Mouse (Mus musculus) embryonic facial prominence, embryonic 14.5 days (tissue): ENCODE results near the gene Serpine1. TPM values are rescaled to one million over a fixed set of nuclear protein-coding genes. Genes with fewer than 3 reads are reported as not detected.
A peak's percentile ranks its signal among the peaks of the same experiment; 100 is the strongest.

Experiments used
- ATAC-seq: fragments of 200-750 bp; cut with Nextera tagmentation; 2 replicates; pipeline ENCODE4 v1.8.0; 2017; ENCODE audit warnings: low read depth, moderate number of reproducible peaks, moderate TSS enrichment
- DNase-seq: peaks from one replicate; pipeline ENCODE4 v3.0.0-alpha.2; 2015; ENCODE audit warnings: low spot score
- H3K27ac ChIP-seq: fragments of 300-500 bp; sonication (generic); replicated peaks from 2 replicates; pipeline ENCODE4 v1.5.1; 2014; ENCODE audit warnings: low read depth, mild to moderate bottlenecking, low read length, moderate library complexity
- H3K27me3 ChIP-seq: fragments of 300-500 bp; sonication (generic); replicated peaks from 2 replicates; pipeline ENCODE4 v1.6.1; 2014; ENCODE audit warnings: low read length; ENCODE audit not compliant: control insufficient read depth, insufficient read depth
- H3K36me3 ChIP-seq: fragments of 300-500 bp; sonication (generic); 2 replicates; pipeline ENCODE4 v1.6.1; 2014; ENCODE audit warnings: low read length, mixed read lengths; ENCODE audit not compliant: control insufficient read depth, insufficient read depth
- H3K4me1 ChIP-seq: fragments of 300-500 bp; sonication (generic); 2 replicates; pipeline ENCODE4 v1.6.1; 2014; ENCODE audit warnings: antibody characterized with exemption, low read length; ENCODE audit not compliant: control insufficient read depth, insufficient read depth
- H3K4me2 ChIP-seq: fragments of 300-500 bp; sonication (generic); 2 replicates; pipeline ENCODE4 v1.6.1; 2014; ENCODE audit warnings: low read depth, mild to moderate bottlenecking, low read length, moderate library complexity, mixed read lengths
- H3K4me3 ChIP-seq: fragments of 300-500 bp; sonication (generic); 2 replicates; pipeline ENCODE4 v1.5.1; 2014; ENCODE audit warnings: low read depth, mild to moderate bottlenecking, low read length
- H3K9ac ChIP-seq: fragments of 300-500 bp; sonication (generic); 2 replicates; pipeline ENCODE4 v1.6.1; 2014; ENCODE audit warnings: low read depth, mild to moderate bottlenecking, low read length, moderate library complexity, mixed read lengths
- H3K9me3 ChIP-seq: fragments of 300-500 bp; sonication (generic); 2 replicates; pipeline ENCODE4 v1.6.1; 2016; ENCODE audit warnings: low read length; ENCODE audit not compliant: control insufficient read depth
- WGBS: fragments of 180-500 bp; shearing (Covaris S2); extraction: QIAGEN DNeasy Blood & Tissue Kit; methylation state at CpG from one replicate; pipeline ENCODE4 v1.1.7; 2014; 5-methylcytosine and 5-hydroxymethylcytosine counted together
- polyA plus RNA-seq: library from polyadenylated mRNA; unstranded; fragments of >200 nt; fragmentation: Nextera tagmentation; extraction: Ambion mirVana; gene quantifications from 2 replicates; pipeline ENCODE4 v1.2.1, GENCODE M21; 2014

Gene Serpine1
- polyA plus RNA-seq, 1 experiment from 2014 or later, result 0.50 TPM

GRCm38 (mm10) chr5:137030416-137030810, 41.7 kb downstream of the Serpine1 start:
- Histone ChIP-seq H3K4me1 (peaks cover 15% of the 10 kb centered on the region), H3K27ac (no peak overlapping the region), H3K4me2 (peak overlapping the region; percentile 59), H3K9ac (no peak overlapping the region), H3K4me3 (peak overlapping the region; percentile 34), H3K36me3 (no peaks in the 10 kb centered on the region), H3K27me3 (peaks cover 67% of the 10 kb centered on the region), H3K9me3 (no peaks in the 10 kb centered on the region)
- no peak for ATAC-seq
- DNase-seq, result no peak
- 14% methylated on average over 22 of the region's 22 CpGs for WGBS

- peaks cover 73% of the 10 kb centered on the region for H3K27me3 ChIP-seq
- DNase-seq, result peak; percentile 97
- no peaks in the 10 kb centered on the region for H3K36me3 ChIP-seq
- no peak overlapping the region for H3K27ac ChIP-seq
- peak overlapping the region; percentile 14; the same call in 1 of the 2 replicates for H3K9ac ChIP-seq
- no peaks in the 10 kb centered on the region for H3K9me3 ChIP-seq
- H3K4me1 ChIP-seq, result peaks cover 15% of the 10 kb centered on the region
- WGBS, result under 1% methylated on average over 50 of the region's 52 CpGs
- ATAC-seq, result peak; percentile 69
- peak overlapping the region; percentile 59 for H3K4me2 ChIP-seq
- peak overlapping the region; percentile 34 for H3K4me3 ChIP-seq
Measured at GRCm38 (mm10) chr5:137029643-137030415, 42.2 kb downstream of the Serpine1 start.

GRCm38 (mm10) chr5:137029273-137029585, 42.8 kb downstream of the Serpine1 start:
- no peak for ATAC-seq
- WGBS, result 2% methylated on average over 8 of the region's 8 CpGs
- no peak for DNase-seq
- no peaks in the 10 kb centered on the region for H3K9me3 ChIP-seq
- peak overlapping the region; percentile 34 for H3K4me3 ChIP-seq
- no peak overlapping the region for H3K27ac ChIP-seq
- no peak overlapping the region for H3K9ac ChIP-seq
- H3K4me2 ChIP-seq, result peak overlapping the region; percentile 59
- no peaks in the 10 kb centered on the region for H3K36me3 ChIP-seq
- peaks cover 15% of the 10 kb centered on the region for H3K4me1 ChIP-seq
- H3K27me3 ChIP-seq, result peaks cover 79% of the 10 kb centered on the region

GRCm38 (mm10) chr5:137028561-137029272, 43.4 kb downstream of the Serpine1 start:
- H3K4me1 ChIP-seq, result peaks cover 15% of the 10 kb centered on the region
- H3K27ac ChIP-seq, result no peak overlapping the region
- H3K9me3 ChIP-seq, result no peaks in the 10 kb centered on the region
- WGBS, result 5% methylated on average over 22 of the region's 29 CpGs
- no peak overlapping the region for H3K9ac ChIP-seq
- H3K36me3 ChIP-seq, result no peaks in the 10 kb centered on the region
- H3K27me3 ChIP-seq, result peaks cover 83% of the 10 kb centered on the region
- ATAC-seq (no peak), DNase-seq (no peak)
- no peak overlapping the region; the same call in 1 of the 2 replicates for H3K4me2 ChIP-seq
- H3K4me3 ChIP-seq, result peak overlapping the region; percentile 34; the same call in 1 of the 2 replicates

GRCm38 (mm10) chr5:137026092-137026491, 46.0 kb downstream of the Serpine1 start, which contains the start of gene Vgf:
Vgf (plus strand) TSS chr5:137026392.
- no peaks in the 10 kb centered on the region for H3K9me3 ChIP-seq
- no peak for DNase-seq
- no peak within 1 kb of the TSS for H3K9ac ChIP-seq
- no peaks in the 10 kb centered on the region for H3K36me3 ChIP-seq
- H3K4me1 ChIP-seq, result peaks cover under 1% of the 10 kb centered on the region; the same call in 1 of the 2 replicates
- 22% methylated on average over 4 of the region's 4 CpGs for WGBS
- H3K4me2 ChIP-seq, result peak within 1 kb of the TSS; percentile 16; the same call in 1 of the 2 replicates
- no peak within 1 kb of the TSS for H3K27ac ChIP-seq
- ATAC-seq, result no peak
- peaks cover 72% of the 10 kb centered on the region for H3K27me3 ChIP-seq
- no peak within 1 kb of the TSS for H3K4me3 ChIP-seq

- ATAC-seq, result peak; percentile 30; the same call in 1 of the 2 replicates
- no peaks in the 10 kb centered on the region for H3K4me1 ChIP-seq
- peak; percentile 52 for DNase-seq
- H3K4me2 ChIP-seq, result peak overlapping the region; percentile 16; the same call in 1 of the 2 replicates
- H3K27me3 ChIP-seq, result peaks cover 62% of the 10 kb centered on the region
- WGBS, result under 1% methylated on average over 23 of the region's 23 CpGs
- H3K9ac ChIP-seq, result no peak overlapping the region
- no peaks in the 10 kb centered on the region for H3K9me3 ChIP-seq
- H3K27ac ChIP-seq, result no peak overlapping the region
- H3K4me3 ChIP-seq, result no peak overlapping the region
- no peaks in the 10 kb centered on the region for H3K36me3 ChIP-seq
Measured at GRCm38 (mm10) chr5:137025132-137025531, 46.9 kb downstream of the Serpine1 start.

GRCm38 (mm10) chr5:137024318-137024717, 47.8 kb downstream of the Serpine1 start:
- Histone ChIP-seq H3K9me3 (no peaks in the 10 kb centered on the region), H3K36me3 (no peaks in the 10 kb centered on the region), H3K9ac (no peak overlapping the region), H3K4me2 (no peak overlapping the region), H3K4me1 (no peaks in the 10 kb centered on the region), H3K4me3 (no peak overlapping the region), H3K27me3 (peaks cover 54% of the 10 kb centered on the region), H3K27ac (no peak overlapping the region)
- WGBS, result 50% methylated on average over 3 of the region's 3 CpGs
- no peak for ATAC-seq
- DNase-seq, result no peak

- no peak overlapping the region for H3K27ac ChIP-seq
- 91% methylated on average over 3 of the region's 3 CpGs for WGBS
- H3K9ac ChIP-seq, result no peak overlapping the region
- no peaks in the 10 kb centered on the region for H3K4me1 ChIP-seq
- DNase-seq (no peak), ATAC-seq (no peak)
- no peak overlapping the region for H3K4me2 ChIP-seq
- H3K27me3 ChIP-seq, result no peaks in the 10 kb centered on the region
- H3K4me3 ChIP-seq, result no peak overlapping the region
- H3K9me3 ChIP-seq, result no peaks in the 10 kb centered on the region
- H3K36me3 ChIP-seq, result no peaks in the 10 kb centered on the region
Measured at GRCm38 (mm10) chr5:137015913-137016312, 56.2 kb downstream of the Serpine1 start.
